Mouse (Mus musculus): ENCODE measurements at regions not wholly inside any gene's neighbourhood (a gene's known extent, or its start where the extent isn't known, plus 50 kb on each side); places are given as distances from the start of the nearest gene placed in this dataset.

DNA sequence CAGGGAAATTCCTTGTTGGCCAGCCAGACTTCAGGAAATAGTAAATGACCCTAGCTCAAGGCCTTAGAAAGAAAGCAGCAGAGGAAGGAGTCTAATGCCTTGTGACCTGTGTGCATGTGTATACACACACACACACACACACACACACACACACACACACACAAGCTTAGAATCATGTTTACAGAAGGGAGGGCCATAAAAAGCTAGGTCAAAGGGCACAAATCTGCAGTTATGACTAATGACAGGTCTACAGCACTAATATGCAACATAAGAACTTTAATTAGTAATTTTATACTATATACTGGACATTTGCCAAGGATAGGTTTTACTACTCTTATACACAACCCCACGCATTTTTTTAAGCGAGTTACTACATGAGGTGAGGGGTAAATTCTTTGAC, 149.4 kb downstream of the Nr2f2 start:
- no peak for DNase-seq

- DNase-seq, result no peak
Measured at GRCm38 (mm10) chr7:70213970-70214520, 152.5 kb downstream of the Nr2f2 start.

- no peak for DNase-seq
Measured at GRCm38 (mm10) chr7:70205900-70206299, 160.6 kb downstream of the Nr2f2 start.

DNA sequence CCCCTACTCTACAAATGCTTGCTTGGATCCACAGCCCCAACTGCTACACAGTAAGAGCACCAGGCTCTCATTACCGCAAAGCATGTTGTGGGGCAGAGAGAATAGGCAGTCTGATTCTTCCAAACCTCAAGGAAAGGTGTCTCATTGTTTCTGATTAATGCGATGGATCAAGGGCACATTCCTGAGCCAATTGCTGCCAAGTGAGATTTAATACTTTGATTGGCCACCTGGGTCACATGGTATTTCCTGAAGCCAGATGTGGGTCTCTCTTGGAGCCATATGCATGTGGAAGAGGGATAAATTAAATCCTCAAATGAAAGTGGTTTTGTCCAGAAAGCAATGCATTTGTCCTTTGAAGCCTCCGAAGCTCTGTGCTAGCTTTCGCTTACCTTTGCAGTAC, 166.3 kb downstream of the Nr2f2 start:
- no peak for DNase-seq

DNA sequence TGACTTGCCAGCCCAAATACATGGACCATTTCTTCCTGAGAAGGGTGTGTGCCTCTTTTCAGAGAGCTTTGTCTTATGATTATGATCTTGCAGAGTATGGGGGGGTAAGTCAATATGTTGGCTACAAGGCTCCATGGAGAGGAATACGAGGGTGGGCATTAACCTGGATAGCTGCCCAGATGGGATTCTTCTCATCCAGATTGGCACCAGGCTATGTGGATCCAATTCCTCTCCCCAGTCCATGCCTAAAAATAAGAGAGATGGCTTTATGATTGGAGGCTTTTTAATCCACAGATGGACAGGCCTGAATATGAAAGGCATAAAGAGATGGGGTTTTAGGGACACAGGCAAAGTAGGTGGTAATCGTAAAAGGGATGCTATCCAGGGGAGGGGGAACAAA, 187.6 kb downstream of the Nr2f2 start:
- no peak for DNase-seq

- DNase-seq, result no peak
Measured at GRCm38 (mm10) chr7:70178006-70178405, 188.5 kb downstream of the Nr2f2 start.

DNA sequence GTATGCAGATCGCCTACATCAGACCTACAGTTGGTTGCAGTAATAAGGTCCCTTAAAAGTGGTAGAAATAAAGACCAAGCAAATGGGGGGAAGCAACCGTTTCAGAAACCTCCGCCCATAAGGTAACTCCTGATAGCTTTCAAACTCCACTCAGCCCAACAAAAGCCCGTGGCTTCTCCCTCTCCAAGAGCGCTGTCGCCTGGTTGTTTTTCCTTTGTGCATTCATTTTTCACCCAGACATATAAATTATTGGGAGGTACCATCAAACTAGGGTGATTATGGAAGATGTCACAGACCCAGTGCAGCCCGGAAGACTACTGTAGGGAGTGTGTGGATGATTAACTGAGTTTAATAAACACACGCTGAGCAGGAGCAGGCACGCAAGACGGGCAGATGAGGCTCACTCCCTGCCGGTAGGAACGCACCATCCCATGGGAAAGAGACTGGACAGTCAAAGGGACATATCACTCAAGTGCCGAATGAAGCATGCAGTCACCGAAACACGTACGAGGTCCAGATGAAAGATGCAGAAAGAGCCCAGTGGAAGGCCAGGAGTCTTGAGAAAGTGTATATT, 189.8 kb downstream of the Nr2f2 start:
- DNase-seq, result no peak

GRCm38 (mm10) chr7:70176086-70176485, 190.4 kb downstream of the Nr2f2 start:
- no peak for DNase-seq

- no peak for DNase-seq
Measured at GRCm38 (mm10) chr7:70172431-70172830, 194.1 kb downstream of the Nr2f2 start.

- no peak for DNase-seq
Measured at GRCm38 (mm10) chr7:70171456-70171855, 195.1 kb downstream of the Nr2f2 start.

DNA sequence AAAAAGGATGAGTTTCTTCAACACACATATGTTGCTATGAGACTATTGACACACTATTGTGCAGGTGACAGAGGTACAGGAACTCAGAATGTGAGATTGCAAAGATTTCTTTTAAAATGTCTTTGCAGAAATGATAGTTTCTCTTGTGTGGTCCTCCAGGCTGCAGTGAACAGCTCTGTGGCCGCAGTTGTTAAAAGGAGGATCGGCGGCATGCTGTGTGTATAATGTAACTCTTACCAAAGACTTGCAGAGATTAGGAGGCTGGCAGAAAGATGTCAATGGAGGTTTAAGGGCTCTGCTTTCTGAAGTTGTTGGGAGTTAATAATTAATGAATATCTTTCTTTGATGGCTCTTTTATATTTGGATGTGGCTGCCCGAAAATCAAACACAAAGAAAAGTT, 198.5 kb downstream of the Nr2f2 start:
- DNase-seq, result no peak

- DNase-seq, result no peak
Measured at GRCm38 (mm10) chr7:70166081-70166480, 200.5 kb downstream of the Nr2f2 start.

GRCm38 (mm10) chr7:70165501-70165900, 201.0 kb downstream of the Nr2f2 start:
- DNase-seq, result no peak

DNA sequence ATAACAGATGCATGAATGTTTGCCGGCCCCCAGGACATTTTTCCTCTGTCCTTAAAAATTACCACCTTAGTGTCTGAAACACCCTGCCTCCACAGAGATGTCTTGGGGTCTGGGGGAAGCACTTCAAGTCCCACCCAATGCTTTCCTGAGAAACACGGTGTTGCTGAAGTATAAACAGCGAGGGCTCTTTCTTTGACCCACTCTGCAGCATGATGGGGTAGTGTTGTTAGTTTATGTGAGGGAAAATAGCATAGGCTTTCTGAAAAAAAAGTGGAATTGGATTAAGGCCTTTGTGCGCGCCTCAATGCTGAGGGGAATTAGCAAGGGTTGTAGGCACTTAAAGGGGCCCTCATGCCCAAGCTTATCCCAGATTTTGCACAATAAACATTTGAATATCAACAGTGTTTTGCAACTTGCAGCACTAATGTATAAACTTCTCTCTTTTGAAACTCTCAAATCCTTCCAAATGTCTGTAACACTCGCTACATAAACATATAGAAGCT, 201.8 kb downstream of the Nr2f2 start:
- no peak for DNase-seq

- DNase-seq, result no peak
Measured at GRCm38 (mm10) chr7:70158531-70158930, 208.0 kb downstream of the Nr2f2 start.

- no peak for DNase-seq
Measured at GRCm38 (mm10) chr7:70144726-70145271, 221.7 kb downstream of the Nr2f2 start.

DNA sequence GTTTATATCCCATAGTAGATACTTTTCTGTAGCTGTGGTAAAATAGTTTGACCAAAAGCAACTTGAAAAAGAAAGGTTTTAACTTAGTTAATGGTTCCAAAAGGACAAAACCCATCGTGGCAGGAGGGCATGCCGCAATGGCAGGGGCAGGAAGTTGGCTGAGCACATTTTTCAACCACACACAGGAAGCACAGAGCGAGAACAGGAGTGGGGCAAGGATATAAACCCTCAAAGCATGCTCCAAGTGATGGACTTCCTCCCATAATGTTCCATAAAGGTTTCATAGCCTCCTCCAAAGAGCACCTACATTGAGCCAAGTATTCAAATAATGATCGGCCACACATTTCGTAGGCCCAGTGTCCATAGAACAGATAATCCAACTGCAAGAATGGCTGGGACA, 229.7 kb downstream of the Nr2f2 start:
- no peak for DNase-seq

DNA sequence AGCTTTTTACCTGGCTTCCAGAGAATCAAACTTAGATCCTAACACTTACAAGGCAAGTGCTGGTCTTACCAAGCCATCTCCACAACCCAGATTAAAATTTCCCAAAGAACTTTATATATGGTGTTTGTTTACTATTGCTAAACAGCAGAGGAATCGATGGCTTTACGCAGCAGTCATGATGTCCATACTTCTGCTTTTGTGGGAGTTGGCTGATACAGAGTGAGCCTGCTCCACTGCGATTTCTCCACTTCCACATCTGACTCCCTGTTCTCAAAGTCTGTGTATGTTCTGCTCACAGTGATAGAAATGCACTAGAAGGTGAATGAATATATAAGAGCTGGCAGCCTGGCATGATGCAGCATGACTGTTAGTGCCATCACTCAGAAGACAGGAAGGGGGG, 231.1 kb downstream of the Nr2f2 start:
- no peak for DNase-seq

DNA sequence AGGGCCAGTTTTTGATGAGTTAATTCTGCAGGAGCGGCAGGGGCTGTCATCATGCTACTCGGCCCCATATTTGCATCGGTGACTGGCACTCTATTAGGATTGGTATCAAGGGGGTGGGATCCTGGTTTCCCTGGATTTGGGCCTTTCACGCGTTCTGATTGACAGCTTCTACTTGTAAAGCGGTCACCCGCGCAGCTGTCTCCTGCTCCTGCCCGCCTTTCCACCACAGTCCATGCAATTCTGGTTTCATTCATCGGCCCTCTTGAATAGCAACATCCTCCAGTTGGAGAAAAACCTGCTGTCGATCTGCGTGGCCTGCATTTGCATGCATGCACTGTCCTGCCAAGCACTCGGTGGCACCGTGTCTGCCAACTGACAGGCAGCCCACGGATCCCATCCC, 236.6 kb downstream of the Nr2f2 start:
- DNase-seq, result no peak

DNA sequence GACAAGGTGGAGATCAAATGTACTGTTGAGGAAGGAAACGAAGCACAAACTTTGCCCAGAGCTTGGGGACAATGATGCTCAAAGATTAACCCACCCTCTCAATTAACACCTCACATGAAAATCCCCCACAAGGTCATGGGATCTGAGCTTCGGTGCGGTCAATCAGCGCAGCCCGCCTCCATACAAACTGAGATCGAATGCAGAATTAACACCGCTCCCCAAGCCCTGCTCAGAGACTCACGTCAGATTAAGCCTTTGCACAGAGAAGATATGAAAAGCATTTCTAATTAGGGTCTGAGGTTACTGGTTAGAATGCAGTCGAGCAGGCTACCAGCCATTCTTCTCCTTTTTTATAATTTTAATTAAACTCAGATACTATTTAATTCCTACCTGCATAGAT, 243.7 kb downstream of the Nr2f2 start:
- no peak for DNase-seq

DNA sequence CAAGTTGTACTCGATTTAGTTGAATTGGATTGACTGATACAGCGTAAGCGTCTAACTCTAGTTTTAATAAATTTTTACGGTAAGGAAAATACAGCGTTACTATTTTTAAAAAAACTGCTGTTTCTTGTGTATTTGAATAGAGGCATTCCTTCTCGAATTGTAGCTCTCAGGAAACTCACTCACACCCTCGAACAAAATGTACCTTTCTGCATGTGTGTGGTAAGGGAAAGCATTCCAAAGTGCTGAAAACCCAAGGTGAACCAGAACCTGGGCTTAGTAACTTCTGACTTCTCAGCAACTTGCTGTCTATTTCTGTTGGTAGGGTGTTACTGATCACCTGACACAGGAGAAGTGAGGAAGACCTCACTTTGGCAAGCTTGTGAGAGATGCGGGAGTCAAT, 247.0 kb downstream of the Nr2f2 start:
- no peak for DNase-seq

GRCm38 (mm10) chr7:70118971-70119370, 247.6 kb downstream of the Nr2f2 start:
- no peak for DNase-seq

DNA sequence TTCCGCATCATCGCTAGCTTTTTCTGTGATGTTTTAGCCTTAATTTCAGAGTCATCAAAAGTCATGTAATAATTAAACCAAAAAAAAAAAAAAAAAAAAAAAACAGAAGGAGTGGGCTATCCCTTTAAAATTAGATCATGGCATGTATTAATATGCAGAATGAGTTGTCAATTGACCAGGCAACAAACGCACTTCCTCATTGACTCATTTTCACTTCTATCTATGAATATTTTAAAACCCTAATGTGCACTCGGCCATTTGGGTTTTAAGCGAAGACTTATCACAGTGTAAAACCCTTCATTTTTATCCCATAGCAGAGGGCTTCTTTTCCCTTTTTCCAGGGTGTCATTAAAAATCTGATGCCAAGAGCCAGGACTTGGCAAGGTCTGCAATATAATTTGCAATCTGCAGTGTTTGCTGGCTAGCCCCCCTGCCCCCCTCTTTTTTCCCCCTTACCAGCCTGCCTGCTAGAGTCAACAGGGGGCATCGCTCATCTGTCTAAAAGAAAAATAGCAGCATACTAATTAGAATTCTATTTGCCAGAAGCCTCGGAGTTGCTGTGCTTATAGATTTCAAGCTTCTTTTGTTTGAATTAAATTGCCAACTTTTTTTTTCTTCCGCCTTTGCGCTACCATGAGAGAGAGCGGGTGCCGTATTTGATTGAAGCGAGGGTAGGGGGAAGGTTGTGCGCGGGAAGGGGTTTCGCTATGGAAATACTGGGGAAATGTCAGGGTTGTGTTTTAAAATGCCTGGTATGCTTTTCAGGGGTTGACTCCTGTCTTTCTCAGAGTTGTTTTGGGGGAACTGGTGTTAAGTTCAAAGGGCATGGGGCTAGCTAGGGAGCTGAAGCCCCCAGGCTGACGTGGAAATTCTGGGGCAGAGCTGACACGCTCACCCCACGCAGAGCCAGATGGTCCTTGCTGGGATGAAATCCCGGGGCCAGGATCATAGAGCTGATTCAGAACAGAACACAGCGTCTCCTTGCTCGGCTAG, 248.3 kb downstream of the Nr2f2 start:
- DNase-seq, result no peak

DNA sequence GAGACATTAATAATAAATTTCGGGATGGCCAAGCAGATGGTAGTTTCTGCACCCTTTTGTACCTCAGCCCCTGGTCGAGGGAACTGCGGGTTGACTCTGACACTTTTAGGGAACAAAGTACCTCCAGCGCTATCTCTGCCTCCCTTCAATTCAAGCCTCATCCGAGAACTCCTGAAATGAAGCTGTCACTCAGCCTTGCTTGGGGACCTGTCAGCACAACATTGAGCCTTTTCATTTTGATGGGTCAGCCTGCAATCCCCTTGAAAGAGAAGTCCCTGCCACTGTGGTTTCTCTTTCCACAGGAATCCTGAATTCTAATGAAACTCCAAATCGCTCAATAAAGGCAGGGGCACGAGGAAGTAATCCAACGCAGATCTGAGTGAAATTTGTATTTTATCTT, 257.5 kb downstream of the Nr2f2 start:
- DNase-seq, result no peak

All from thymus, postnatal 4 days (tissue).